Mouse (Mus musculus) thymus, adult 2 months (tissue): ENCODE results near the gene Aplp2.

Experiments used
- CTCF ChIP-seq: fragments of 200-500 bp; IDR thresholded peaks from 2 replicates; pipeline ENCODE4 v1.5.1; 2012; ENCODE audit warnings: mild to moderate bottlenecking, control low read depth, low read length, moderate library complexity, borderline replicate concordance; ENCODE audit not compliant: control insufficient read depth, poor library complexity, insufficient read depth; ENCODE audit errors: extremely low read depth
- POLR2A ChIP-seq: fragments of 200-500 bp; IDR thresholded peaks from 2 replicates; pipeline ENCODE4 v1.6.1; 2012; ENCODE audit warnings: mild to moderate bottlenecking, low read length, control low read depth, moderate library complexity; ENCODE audit not compliant: control insufficient read depth, poor library complexity, insufficient read depth; ENCODE audit errors: extremely low read depth

DNA sequence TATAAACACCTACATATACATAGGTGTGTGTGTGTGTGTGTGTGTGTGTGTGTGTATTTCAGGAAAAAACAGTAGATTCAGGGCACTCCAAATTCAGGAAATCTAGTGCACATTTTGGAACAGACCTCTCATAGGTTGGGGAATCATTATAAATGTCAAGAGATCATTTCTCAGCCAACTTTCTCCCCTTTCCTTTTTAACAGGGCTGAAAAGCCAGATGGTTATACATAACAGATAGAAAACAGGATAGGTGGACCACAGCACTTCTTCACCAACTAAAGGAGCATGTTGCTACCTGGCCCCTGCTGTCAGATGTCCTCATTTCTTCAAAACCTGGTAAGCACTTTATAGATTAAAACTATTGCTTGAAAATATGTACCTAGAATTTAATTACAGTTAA lies 14.9 kb downstream of the Aplp2 start:
- TF ChIP-seq POLR2A (no peak), CTCF (no peak)
